Mouse (Mus musculus) left cerebral cortex, postnatal 14 days (tissue): ENCODE measurements around the gene Mypop. TPM values are rescaled to one million over a fixed set of nuclear protein-coding genes. Genes with fewer than 3 reads are reported as not detected.

Source experiments
- DNase-seq, 2 experiments: peaks; one replicate each; pipeline ENCODE4 v3.0.0; 2021 to 2022; ENCODE audit warnings: low spot score in 2 of 2, mixed read lengths in 1 of 2
- intact Hi-C: fragments of 180-260 bp; cut with DNase I; formaldehyde crosslinking; loops from one replicate; pipeline ENCODE4 v1.15.1; 2025
- total RNA-seq, 2 experiments: library from RNA; stranded (reverse); gene quantifications; 2 replicates each; pipeline ENCODE4 v1.2.3; 2021

Gene Mypop
- total RNA-seq, 2 experiments from 2014 or later: 39.9 to 42.2 TPM

GRCm38 (mm10) chr7:18986503-18986902, 4.5 kb upstream of the Mypop start:
- intact Hi-C loops: no loop called here
- no peak for DNase-seq

- intact Hi-C loops: no loop called here
Observed at GRCm38 (mm10) chr7:18987100-18987499, 3.9 kb upstream of the Mypop start, which contains the start of gene Nanos2. Gene Nanos2 (plus strand): TSS chr7:18987400.

GRCm38 (mm10) chr7:18987747-18988146, 3.3 kb upstream of the Mypop start:
- intact Hi-C loops: no loop called here
- no peak for DNase-seq

More at GRCm38 (mm10) chr7:18987100-18987499, 3.9 kb upstream of the Mypop start, which contains the start of gene Nanos2:
- no peak for DNase-seq

DNA sequence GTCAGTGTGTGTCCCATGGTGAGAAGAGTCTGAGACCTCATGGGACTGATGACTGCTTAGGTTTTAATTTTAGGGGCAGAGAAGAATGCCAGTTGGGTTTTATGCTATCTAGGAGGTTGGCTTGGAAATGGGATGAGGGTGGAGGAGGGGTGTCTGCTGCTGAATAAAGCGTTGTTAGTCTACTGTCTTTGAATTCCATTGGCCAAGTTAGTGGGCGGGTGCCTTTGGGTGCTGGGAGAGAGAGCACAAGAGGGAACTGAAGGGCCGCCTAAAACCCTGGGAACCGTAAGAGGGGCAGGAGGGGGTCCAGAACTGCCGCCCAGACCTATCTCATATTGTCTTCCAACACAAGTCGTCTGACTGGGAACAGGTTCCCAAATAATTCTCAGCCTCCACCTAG, 2.3 kb upstream of the Mypop start:
- intact Hi-C loops: no loop called here
- no peak for DNase-seq

DNA sequence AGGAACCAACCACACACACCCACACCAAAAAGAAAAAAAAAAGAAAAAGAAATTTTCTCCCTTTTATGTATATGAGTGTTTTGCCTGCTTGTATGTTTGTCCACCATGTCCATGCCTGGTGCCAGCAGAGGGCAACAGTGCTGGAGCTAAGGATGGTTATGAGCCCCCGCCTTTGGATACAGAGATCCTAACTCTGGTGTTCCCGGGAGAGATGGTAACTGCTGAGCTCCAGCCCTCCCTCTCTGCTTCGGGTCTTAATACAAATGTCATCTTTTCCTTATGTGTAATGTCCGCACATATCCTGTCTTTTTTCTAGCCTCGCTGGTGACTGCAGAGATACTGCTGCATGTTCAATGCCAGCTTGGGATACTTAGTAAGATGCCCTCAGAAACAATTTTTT, 1.1 kb upstream of the Mypop start:
- intact Hi-C loops: loop anchor here (5.0 to 10.0 kb wide), 2 partner anchors 65 to 93 kb away; partner anchors contain the start of gene Nova2
- no peak for DNase-seq

- peak in 1 of 2 experiments; percentile 37 for DNase-seq
- intact Hi-C loops: loop anchor here (5.0 to 10.0 kb wide), 2 partner anchors 67 to 94 kb away; partner anchors contain the start of gene Nova2
Observed at GRCm38 (mm10) chr7:18991660-18992293, 732 bp downstream of the Mypop start.

DNA sequence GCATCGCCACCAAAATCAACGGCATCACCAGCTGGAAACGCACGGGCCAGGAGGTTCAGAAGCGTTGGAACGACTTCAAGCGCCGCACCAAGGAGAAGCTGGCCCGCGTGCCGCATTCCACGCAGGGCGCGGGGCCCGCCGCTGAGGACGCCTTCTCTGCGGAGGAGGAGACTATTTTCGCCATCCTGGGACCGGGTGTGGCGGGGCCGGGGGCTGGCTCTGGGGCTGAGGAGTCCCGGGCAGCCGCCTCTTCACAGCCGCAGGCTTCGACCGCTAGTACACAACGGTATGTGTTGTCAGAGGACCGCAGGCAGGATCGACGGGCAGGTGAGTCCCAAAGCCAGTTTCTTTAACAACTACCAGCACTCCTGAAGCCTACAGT, 1.2 kb downstream of the Mypop start:
- intact Hi-C loops: loop anchor here (5.0 to 10.0 kb wide), 2 partner anchors 67 to 95 kb away; partner anchors contain the start of gene Nova2
- DNase-seq: peak in 1 of 2 experiments; percentile 57

DNA sequence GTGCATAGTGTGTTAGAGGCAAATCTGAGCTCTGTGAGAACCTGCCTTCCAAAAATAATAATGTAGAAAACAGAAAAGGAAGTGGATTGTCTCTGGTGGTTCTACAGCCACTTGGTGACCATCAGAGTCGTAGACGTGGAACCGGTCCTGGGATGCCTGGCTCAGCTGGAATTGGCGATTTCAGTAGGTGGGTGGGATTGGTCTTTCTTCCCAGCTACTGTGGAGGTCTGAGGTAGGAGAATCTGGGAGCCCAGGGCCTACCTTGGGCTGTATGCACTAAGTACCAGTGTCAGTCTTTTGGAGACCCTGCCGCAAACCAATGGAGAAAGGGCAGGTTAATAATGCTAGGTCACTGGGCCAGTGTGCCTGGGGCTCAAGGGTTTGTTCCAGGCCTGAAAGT, 2.0 kb downstream of the Mypop start:
- no peak for DNase-seq
- intact Hi-C loops: loop anchor here (5.0 to 10.0 kb wide), 2 partner anchors 68 to 96 kb away; partner anchors contain the start of gene Nova2

DNA sequence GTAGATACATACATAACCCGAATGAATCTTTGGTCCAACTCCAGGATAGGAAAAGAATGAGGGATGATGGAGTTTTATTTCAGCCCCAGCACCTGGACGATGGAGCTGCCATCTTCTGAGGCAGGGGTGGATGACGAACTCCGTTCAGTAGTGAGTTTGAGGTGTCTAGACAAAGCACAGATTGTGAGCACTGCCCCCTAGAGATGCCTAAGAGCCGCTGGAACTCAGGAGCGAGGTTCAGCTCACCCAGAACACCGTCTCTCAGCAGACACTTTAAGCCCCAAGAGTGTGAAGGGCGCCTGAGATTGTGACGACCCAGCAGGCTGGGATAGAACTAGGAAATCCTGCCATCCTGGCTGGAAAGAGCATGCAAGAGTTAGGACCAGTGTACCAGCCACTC, 7.8 kb downstream of the Mypop start:
- intact Hi-C loops: loop anchor here (10.0 kb wide), 1 partner anchor 74 kb away; the partner anchor contains the start of gene Nova2
- DNase-seq: no peak

DNA sequence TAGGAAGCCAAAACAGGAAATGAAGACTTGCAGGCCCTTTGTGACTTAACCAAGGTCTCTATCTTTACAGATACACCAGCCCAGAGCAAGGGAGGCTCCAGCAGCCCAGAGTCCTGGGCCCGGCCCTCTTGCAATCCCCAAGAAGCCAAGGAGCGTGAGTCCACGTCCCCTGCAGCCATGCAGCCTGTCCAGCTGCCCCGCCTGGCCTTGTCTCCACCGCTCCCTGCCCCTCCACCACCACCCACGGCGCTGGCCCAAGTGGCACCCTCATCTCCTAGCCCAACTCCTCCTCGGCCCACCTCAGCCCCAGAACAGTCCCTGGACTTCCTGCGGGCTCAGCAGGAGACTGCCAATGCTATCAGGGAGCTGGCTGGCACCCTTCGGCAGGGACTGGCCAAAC, 9.4 kb downstream of the Mypop start:
- intact Hi-C loops: no loop called here

GRCm38 (mm10) chr7:19001066-19001806, 10.2 kb downstream of the Mypop start:
- intact Hi-C loops: no loop called here
- peak in 1 of 2 experiments; percentile 29 for DNase-seq

More for the DNA sequence above, 9.4 kb downstream of the Mypop start:
- DNase-seq: no peak

- intact Hi-C loops: no loop called here
- DNase-seq: no peak
Observed at GRCm38 (mm10) chr7:19001807-19002085, 10.7 kb downstream of the Mypop start.

- intact Hi-C loops: no loop called here
- DNase-seq: no peak
Observed at GRCm38 (mm10) chr7:19002115-19002514, 11.1 kb downstream of the Mypop start.

DNA sequence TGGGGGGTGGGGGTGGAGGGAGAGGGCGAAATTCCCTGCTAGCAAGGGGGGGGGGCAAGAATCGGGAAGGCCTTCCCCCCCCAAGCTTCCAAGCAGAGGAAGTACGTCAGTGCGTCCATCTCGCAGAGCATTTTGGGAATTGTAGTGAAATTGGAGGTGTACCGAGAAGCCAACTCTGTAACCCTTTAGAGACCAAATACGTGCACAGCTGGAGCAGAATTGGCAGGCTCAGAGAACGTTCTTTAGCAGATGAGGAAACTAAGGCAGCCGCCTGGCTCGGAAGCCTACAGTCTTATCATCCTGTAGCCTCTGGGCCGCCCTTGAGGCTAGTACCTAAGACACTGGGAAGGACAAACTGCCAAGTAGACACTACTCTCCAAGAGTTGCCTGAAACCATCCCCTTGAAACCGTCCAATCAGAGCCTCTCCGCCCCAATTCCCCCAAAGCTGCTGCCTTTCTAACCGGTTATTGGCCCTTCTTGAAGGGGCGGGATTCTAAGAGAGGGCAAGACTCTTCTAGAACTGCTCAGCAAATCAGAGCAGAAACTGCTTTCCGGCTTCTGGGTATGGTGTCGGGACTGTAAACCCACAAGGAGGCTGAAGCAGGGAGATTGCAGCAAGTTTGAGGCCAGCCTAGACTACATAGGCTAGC, 11.9 kb downstream of the Mypop start:
- peak; percentile 80 to 91 for DNase-seq

DNA sequence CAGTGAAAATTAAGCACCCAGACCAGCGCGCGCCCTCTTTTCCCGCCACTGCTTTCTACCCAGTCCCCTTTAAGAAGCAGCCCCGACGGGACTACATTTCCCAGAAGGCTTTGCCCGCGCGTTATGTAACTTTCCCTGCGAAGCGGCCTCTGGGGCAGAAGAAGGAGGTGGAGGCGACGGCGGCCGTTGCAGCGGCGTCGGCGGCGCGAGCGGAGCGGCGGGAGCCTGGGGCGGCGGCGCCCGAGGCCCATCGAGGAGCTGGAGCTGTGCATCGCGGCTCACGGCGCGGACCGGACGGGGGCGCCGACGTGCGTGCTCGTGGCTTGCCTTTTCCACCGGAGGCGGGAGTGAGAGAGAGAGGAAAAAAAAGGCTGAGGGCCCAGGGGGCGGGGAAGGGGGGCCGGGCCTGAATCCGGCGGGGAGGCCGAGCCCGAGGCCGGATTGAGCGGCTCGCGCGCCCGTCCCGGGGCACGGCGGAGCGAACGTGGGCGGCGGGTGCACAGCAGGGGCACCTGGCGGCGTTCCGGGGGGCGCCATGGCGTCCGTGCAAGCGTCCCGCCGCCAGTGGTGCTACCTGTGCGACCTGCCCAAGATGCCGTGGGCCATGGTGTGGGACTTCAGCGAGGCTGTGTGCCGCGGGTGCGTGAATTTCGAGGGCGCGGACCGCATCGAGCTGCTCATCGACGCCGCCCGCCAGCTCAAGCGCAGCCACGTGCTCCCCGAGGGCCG, 13.0 kb downstream of the Mypop start, which contains the start of gene Irf2bp1:
TSS of gene Irf2bp1 (plus strand) at position 143 of the 729 bp plus-strand sequence.
- intact Hi-C loops: no loop called here
- DNase-seq: peak; percentile 92 to 94

More for the DNA sequence above, 11.9 kb downstream of the Mypop start:
- intact Hi-C loops: no loop called here

GRCm38 (mm10) chr7:19004631-19005079, 13.6 kb downstream of the Mypop start:
- DNase-seq: no peak
- intact Hi-C loops: no loop called here

DNA sequence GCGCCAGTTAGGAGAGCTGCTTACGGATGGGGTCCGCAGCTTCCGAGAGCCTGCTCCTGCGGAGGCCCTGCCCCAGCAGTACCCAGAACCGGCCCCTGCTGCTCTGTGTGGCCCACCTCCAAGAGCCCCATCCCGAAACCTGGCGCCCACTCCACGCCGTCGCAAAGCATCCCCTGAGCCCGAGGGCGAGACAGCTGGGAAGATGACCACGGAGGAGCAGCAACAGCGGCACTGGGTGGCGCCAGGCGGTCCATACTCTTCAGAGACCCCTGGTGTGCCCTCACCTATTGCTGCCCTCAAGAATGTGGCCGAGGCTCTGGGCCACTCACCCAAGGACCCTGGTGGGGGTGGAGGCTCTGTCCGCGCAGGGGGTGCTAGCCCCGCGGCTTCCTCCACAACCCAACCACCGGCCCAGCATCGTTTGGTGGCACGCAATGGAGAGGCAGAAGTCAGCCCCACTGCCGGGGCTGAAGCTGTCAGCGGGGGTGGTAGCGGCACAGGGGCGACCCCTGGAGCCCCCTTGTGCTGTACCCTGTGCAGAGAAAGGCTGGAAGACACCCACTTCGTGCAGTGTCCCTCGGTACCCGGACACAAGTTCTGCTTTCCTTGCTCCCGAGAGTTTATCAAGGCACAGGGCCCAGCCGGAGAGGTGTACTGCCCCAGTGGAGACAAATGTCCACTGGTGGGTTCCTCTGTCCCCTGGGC, 14.5 kb downstream of the Mypop start:
- intact Hi-C loops: no loop called here
- DNase-seq: no peak

DNA sequence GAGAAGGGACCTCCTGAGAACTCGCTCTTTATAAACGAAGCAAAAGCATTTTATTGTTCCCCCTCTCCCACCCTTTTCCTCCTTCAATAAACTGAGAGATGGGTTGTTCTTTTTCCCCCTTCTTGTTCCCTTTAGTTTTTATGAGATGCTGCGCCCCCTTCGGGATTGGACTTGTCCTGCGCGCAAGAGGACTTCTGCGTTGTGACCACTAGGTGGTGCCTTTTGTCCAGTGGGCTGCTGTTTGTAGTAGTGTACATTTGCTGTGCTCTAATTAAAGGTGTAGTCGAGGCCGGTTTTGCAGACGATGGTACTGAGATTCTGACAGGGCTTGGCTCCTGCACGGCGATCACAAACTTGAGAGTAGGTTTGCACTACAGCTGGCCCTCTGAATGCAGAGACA, 15.4 kb downstream of the Mypop start:
- DNase-seq: peak; percentile 86 to 92
- intact Hi-C loops: no loop called here
